Mouse (Mus musculus) limb, embryonic 11.5 days (tissue): Measurements from ENCODE around the gene Smap1. TPM values are rescaled to one million over a fixed set of nuclear protein-coding genes. Genes with fewer than 3 reads are reported as not detected.

ENCODE experiments used
- ATAC-seq: fragments of 200-750 bp; cut with Nextera tagmentation; 2 replicates; pipeline ENCODE4 v1.8.0; 2017; ENCODE audit warnings: low read depth; ENCODE audit not compliant: insufficient number of reproducible peaks, low FRiP score, low TSS enrichment
- DNase-seq: peaks from one replicate; pipeline ENCODE4 v3.0.0-alpha.2; 2015; ENCODE audit warnings: low spot score
- H3K27ac ChIP-seq: fragments of 300-500 bp; sonication (generic); replicated peaks from 2 replicates; pipeline ENCODE4 v1.5.1; 2014; ENCODE audit warnings: low read depth, mild to moderate bottlenecking, low read length
- H3K27me3 ChIP-seq: fragments of 300-500 bp; sonication (generic); 2 replicates; pipeline ENCODE4 v1.6.1; 2014; ENCODE audit warnings: mild to moderate bottlenecking, low read length, mixed read lengths; ENCODE audit not compliant: control insufficient read depth, insufficient read depth
- H3K36me3 ChIP-seq: fragments of 300-500 bp; sonication (generic); 2 replicates; pipeline ENCODE4 v1.6.1; 2014; ENCODE audit warnings: mild to moderate bottlenecking, low read length, moderate library complexity, mixed read lengths; ENCODE audit not compliant: control insufficient read depth, insufficient read depth
- H3K4me1 ChIP-seq: fragments of 300-500 bp; sonication (generic); 2 replicates; pipeline ENCODE4 v1.6.1; 2014; ENCODE audit warnings: low read length, mixed read lengths; ENCODE audit not compliant: control insufficient read depth, insufficient read depth
- H3K4me2 ChIP-seq: fragments of 300-500 bp; sonication (generic); 2 replicates; pipeline ENCODE4 v1.6.1; 2014; ENCODE audit warnings: low read depth, mild to moderate bottlenecking, moderate library complexity; ENCODE audit not compliant: severe bottlenecking
- H3K4me3 ChIP-seq: fragments of 300-500 bp; sonication (generic); 2 replicates; pipeline ENCODE4 v1.5.1; 2014; ENCODE audit warnings: low read depth, low read length
- H3K9ac ChIP-seq: fragments of 300-500 bp; sonication (generic); 2 replicates; pipeline ENCODE4 v1.6.1; 2014; ENCODE audit warnings: mild to moderate bottlenecking, low read length
- H3K9me3 ChIP-seq: fragments of 300-500 bp; sonication (generic); 2 replicates; pipeline ENCODE4 v1.6.1; 2016; ENCODE audit warnings: low read length; ENCODE audit not compliant: control insufficient read depth
- WGBS: fragments of 180-500 bp; shearing (Covaris S2); extraction: QIAGEN DNeasy Blood & Tissue Kit; methylation state at CpG from one replicate; pipeline ENCODE4 v1.1.7; 2014; 5-methylcytosine and 5-hydroxymethylcytosine counted together
- polyA plus RNA-seq: library from polyadenylated mRNA; unstranded; fragments of >200 nt; fragmentation: Nextera tagmentation; extraction: Ambion mirVana; gene quantifications from 2 replicates; pipeline ENCODE4 v1.2.1, GENCODE M21; 2014

The Smap1 gene
- polyA plus RNA-seq, 1 experiment from 2014 or later = 46.7 TPM

- Histone ChIP-seq H3K36me3 (no peaks in the 10 kb centered on the region), H3K27ac (no peak overlapping the region), H3K4me3 (no peak overlapping the region), H3K9me3 (no peaks in the 10 kb centered on the region), H3K9ac (no peak overlapping the region), H3K27me3 (no peaks in the 10 kb centered on the region), H3K4me2 (no peak overlapping the region), H3K4me1 (no peaks in the 10 kb centered on the region)
- ATAC-seq (no peak), DNase-seq (no peak)
- WGBS = 84% methylated on average over 2 of the region's 2 CpGs
Observed at GRCm38 (mm10) chr1:23867350-23867862, 54.7 kb downstream of the Smap1 start.

GRCm38 (mm10) chr1:23865566-23865965, 56.6 kb downstream of the Smap1 start:
- no peaks in the 10 kb centered on the region for H3K9me3 ChIP-seq
- DNase-seq (no peak), ATAC-seq (no peak)
- H3K4me1 ChIP-seq = no peaks in the 10 kb centered on the region
- H3K27me3 ChIP-seq = no peaks in the 10 kb centered on the region
- WGBS = 96% methylated on average over 7 of the region's 7 CpGs
- no peak overlapping the region for H3K4me2 ChIP-seq
- no peak overlapping the region for H3K4me3 ChIP-seq
- H3K36me3 ChIP-seq = no peaks in the 10 kb centered on the region
- no peak overlapping the region for H3K9ac ChIP-seq
- H3K27ac ChIP-seq = no peak overlapping the region

GRCm38 (mm10) chr1:23860944-23861343, 61.2 kb downstream of the Smap1 start:
- Histone ChIP-seq H3K9ac (no peak overlapping the region), H3K9me3 (no peaks in the 10 kb centered on the region), H3K4me1 (no peaks in the 10 kb centered on the region), H3K36me3 (no peaks in the 10 kb centered on the region), H3K4me2 (no peak overlapping the region), H3K4me3 (no peak overlapping the region), H3K27ac (no peak overlapping the region), H3K27me3 (no peaks in the 10 kb centered on the region)
- 88% methylated on average over 2 of the region's 2 CpGs for WGBS
- DNase-seq (no peak), ATAC-seq (no peak)

- H3K36me3 ChIP-seq = no peaks in the 10 kb centered on the region; the same call in 1 of the 2 replicates
- no peak for ATAC-seq
- 90% methylated on average over 3 of the region's 3 CpGs for WGBS
- H3K9me3 ChIP-seq = no peaks in the 10 kb centered on the region
- H3K4me3 ChIP-seq = no peak overlapping the region
- no peaks in the 10 kb centered on the region for H3K27me3 ChIP-seq
- no peaks in the 10 kb centered on the region for H3K4me1 ChIP-seq
- no peak for DNase-seq
- H3K4me2 ChIP-seq = no peak overlapping the region
- no peak overlapping the region for H3K27ac ChIP-seq
- no peak overlapping the region for H3K9ac ChIP-seq
Observed at GRCm38 (mm10) chr1:23855623-23856022, 66.5 kb downstream of the Smap1 start.

GRCm38 (mm10) chr1:23846044-23846680, 76.0 kb downstream of the Smap1 start:
- no peaks in the 10 kb centered on the region for H3K9me3 ChIP-seq
- DNase-seq (no peak), ATAC-seq (no peak)
- no peaks in the 10 kb centered on the region for H3K4me1 ChIP-seq
- H3K36me3 ChIP-seq = no peaks in the 10 kb centered on the region; the same call in 1 of the 2 replicates
- H3K27ac ChIP-seq = no peak overlapping the region
- H3K27me3 ChIP-seq = no peaks in the 10 kb centered on the region
- H3K4me2 ChIP-seq = no peak overlapping the region
- 90% methylated on average over 10 of the region's 10 CpGs for WGBS
- H3K4me3 ChIP-seq = no peak overlapping the region
- H3K9ac ChIP-seq = no peak overlapping the region

- WGBS = 92% methylated on average over 10 of the region's 10 CpGs
- DNase-seq (no peak), ATAC-seq (no peak)
- Histone ChIP-seq H3K9me3 (no peaks in the 10 kb centered on the region), H3K27ac (no peak overlapping the region), H3K4me2 (no peak overlapping the region), H3K27me3 (no peaks in the 10 kb centered on the region), H3K4me3 (no peak overlapping the region), H3K4me1 (no peaks in the 10 kb centered on the region), H3K36me3 (no peaks in the 10 kb centered on the region; the same call in 1 of the 2 replicates), H3K9ac (no peak overlapping the region)
Observed at GRCm38 (mm10) chr1:23845007-23845406, 77.1 kb downstream of the Smap1 start.

GRCm38 (mm10) chr1:23843790-23844189, 78.3 kb downstream of the Smap1 start:
- Histone ChIP-seq H3K27me3 (no peaks in the 10 kb centered on the region), H3K36me3 (no peaks in the 10 kb centered on the region; the same call in 1 of the 2 replicates), H3K4me3 (no peak overlapping the region), H3K9ac (no peak overlapping the region), H3K4me2 (no peak overlapping the region), H3K4me1 (no peaks in the 10 kb centered on the region), H3K27ac (no peak overlapping the region), H3K9me3 (no peaks in the 10 kb centered on the region)
- ATAC-seq (no peak), DNase-seq (no peak)
- WGBS = 89% methylated on average over 7 of the region's 7 CpGs

- no peaks in the 10 kb centered on the region; the same call in 1 of the 2 replicates for H3K36me3 ChIP-seq
- no peak overlapping the region for H3K9ac ChIP-seq
- H3K4me2 ChIP-seq = no peak overlapping the region
- H3K27ac ChIP-seq = no peak overlapping the region
- no peak overlapping the region for H3K4me3 ChIP-seq
- no peaks in the 10 kb centered on the region for H3K9me3 ChIP-seq
- H3K27me3 ChIP-seq = no peaks in the 10 kb centered on the region
- DNase-seq (no peak), ATAC-seq (no peak)
- 62% methylated on average over 3 of the region's 3 CpGs for WGBS
- no peaks in the 10 kb centered on the region for H3K4me1 ChIP-seq
Observed at GRCm38 (mm10) chr1:23842629-23843028, 79.5 kb downstream of the Smap1 start.

GRCm38 (mm10) chr1:23840924-23841323, 81.2 kb downstream of the Smap1 start:
- ATAC-seq = no peak
- Histone ChIP-seq H3K4me1 (no peaks in the 10 kb centered on the region), H3K4me3 (no peak overlapping the region), H3K27me3 (no peaks in the 10 kb centered on the region), H3K36me3 (no peaks in the 10 kb centered on the region; the same call in 1 of the 2 replicates), H3K9ac (no peak overlapping the region), H3K9me3 (no peaks in the 10 kb centered on the region), H3K27ac (no peak overlapping the region), H3K4me2 (no peak overlapping the region)
- DNase-seq = no peak
